Mouse (Mus musculus): Measurements from ENCODE around the gene Slc38a2. TPM values are rescaled to one million over a fixed set of nuclear protein-coding genes. Genes with fewer than 3 reads are reported as not detected.

Gene Slc38a2
- polyA plus RNA-seq, 1 experiment from 2014 or later: 89.3 TPM

GRCm38 (mm10) chr15:96716371-96716770 is 16.8 kb upstream of the Slc38a2 start:
- no peaks in the 10 kb centered on the region for H3K27me3 ChIP-seq (replicated peaks)
- H3K9ac ChIP-seq (replicated peaks): no peak overlapping the region
- 95% methylated on average over 4 of the region's 4 CpGs for WGBS
- H3K4me3 ChIP-seq (replicated peaks): no peak overlapping the region
- no peaks in the 10 kb centered on the region for H3K9me3 ChIP-seq (replicated peaks)
- ATAC-seq (ENCODE audit: low FRiP score): no peak
- H3K4me2 ChIP-seq: no peak overlapping the region
- no peak overlapping the region for H3K27ac ChIP-seq (replicated peaks)
- no peaks in the 10 kb centered on the region for H3K36me3 ChIP-seq
- no peaks in the 10 kb centered on the region for H3K4me1 ChIP-seq

- H3K9ac ChIP-seq (replicated peaks): no peak overlapping the region
- H3K4me1 ChIP-seq: peaks cover 5% of the 10 kb centered on the region; the same call in 1 of the 2 replicates
- H3K36me3 ChIP-seq: no peaks in the 10 kb centered on the region
- H3K9me3 ChIP-seq (replicated peaks): no peaks in the 10 kb centered on the region
- H3K4me3 ChIP-seq (replicated peaks): no peak overlapping the region
- no peaks in the 10 kb centered on the region for H3K27me3 ChIP-seq (replicated peaks)
- no peak overlapping the region for H3K27ac ChIP-seq (replicated peaks)
- no peak for ATAC-seq (ENCODE audit: low FRiP score)
- no peak overlapping the region for H3K4me2 ChIP-seq
- WGBS: 94% methylated on average over 7 of the region's 7 CpGs
Observed at GRCm38 (mm10) chr15:96715692-96716080, 16.2 kb upstream of the Slc38a2 start.

- no peaks in the 10 kb centered on the region for H3K27me3 ChIP-seq (replicated peaks)
- no peak overlapping the region for H3K27ac ChIP-seq (replicated peaks)
- WGBS: 89% methylated on average over 9 of the region's 9 CpGs
- ATAC-seq (ENCODE audit: low FRiP score): no peak
- H3K9me3 ChIP-seq (replicated peaks): no peaks in the 10 kb centered on the region
- H3K4me3 ChIP-seq (replicated peaks): no peak overlapping the region
- H3K4me1 ChIP-seq: peaks cover 10% of the 10 kb centered on the region
- no peak overlapping the region for H3K4me2 ChIP-seq
- no peaks in the 10 kb centered on the region for H3K36me3 ChIP-seq
- H3K9ac ChIP-seq (replicated peaks): no peak overlapping the region
Observed at GRCm38 (mm10) chr15:96715079-96715691, 15.7 kb upstream of the Slc38a2 start.

- Histone ChIP-seq H3K4me1 (peaks cover 10% of the 10 kb centered on the region), H3K27me3 (replicated peaks) (no peaks in the 10 kb centered on the region), H3K36me3 (no peaks in the 10 kb centered on the region), H3K27ac (replicated peaks) (no peak overlapping the region), H3K4me2 (no peak overlapping the region), H3K9me3 (replicated peaks) (no peaks in the 10 kb centered on the region), H3K9ac (replicated peaks) (no peak overlapping the region), H3K4me3 (replicated peaks) (no peak overlapping the region)
- 92% methylated on average over 3 of the region's 3 CpGs for WGBS
- no peak for ATAC-seq (ENCODE audit: low FRiP score)
Observed at GRCm38 (mm10) chr15:96714676-96715016, 15.1 kb upstream of the Slc38a2 start.

GRCm38 (mm10) chr15:96713758-96714675 is 14.5 kb upstream of the Slc38a2 start:
- Histone ChIP-seq H3K9me3 (replicated peaks) (no peaks in the 10 kb centered on the region), H3K27ac (replicated peaks) (no peak overlapping the region)

GRCm38 (mm10) chr15:96712338-96712737 is 12.8 kb upstream of the Slc38a2 start:
- no peaks in the 10 kb centered on the region for H3K27me3 ChIP-seq (replicated peaks)
- WGBS: 95% methylated on average over 5 of the region's 5 CpGs
- H3K27ac ChIP-seq (replicated peaks): no peak overlapping the region
- peaks cover 18% of the 10 kb centered on the region for H3K4me1 ChIP-seq
- no peaks in the 10 kb centered on the region for H3K36me3 ChIP-seq
- H3K9me3 ChIP-seq (replicated peaks): no peaks in the 10 kb centered on the region
- ATAC-seq (ENCODE audit: low FRiP score): no peak
- no peak overlapping the region for H3K4me2 ChIP-seq
- no peak overlapping the region for H3K4me3 ChIP-seq (replicated peaks)
- H3K9ac ChIP-seq (replicated peaks): no peak overlapping the region

More at GRCm38 (mm10) chr15:96713758-96714675, 14.5 kb upstream of the Slc38a2 start:
- Histone ChIP-seq H3K4me1 (peaks cover 12% of the 10 kb centered on the region), H3K9ac (replicated peaks) (no peak overlapping the region), H3K36me3 (no peaks in the 10 kb centered on the region), H3K4me2 (no peak overlapping the region), H3K4me3 (replicated peaks) (no peak overlapping the region), H3K27me3 (replicated peaks) (no peaks in the 10 kb centered on the region)
- no peak for ATAC-seq (ENCODE audit: low FRiP score)
- WGBS: 90% methylated on average over 7 of the region's 7 CpGs

- H3K4me1 ChIP-seq: peaks cover 18% of the 10 kb centered on the region
- no peak overlapping the region for H3K4me2 ChIP-seq
- no peaks in the 10 kb centered on the region for H3K36me3 ChIP-seq
- 88% methylated on average over 11 of the region's 11 CpGs for WGBS
- no peak overlapping the region for H3K27ac ChIP-seq (replicated peaks)
- H3K27me3 ChIP-seq (replicated peaks): no peaks in the 10 kb centered on the region
- H3K4me3 ChIP-seq (replicated peaks): no peak overlapping the region
- H3K9me3 ChIP-seq (replicated peaks): no peaks in the 10 kb centered on the region
- ATAC-seq (ENCODE audit: low FRiP score): no peak
- H3K9ac ChIP-seq (replicated peaks): no peak overlapping the region
Observed at GRCm38 (mm10) chr15:96711664-96712063, 12.1 kb upstream of the Slc38a2 start.

- Histone ChIP-seq H3K27me3 (replicated peaks) (no peaks in the 10 kb centered on the region), H3K4me1 (peaks cover 18% of the 10 kb centered on the region), H3K36me3 (no peaks in the 10 kb centered on the region), H3K4me2 (peak overlapping the region; percentile 90), H3K4me3 (replicated peaks) (peak overlapping the region; percentile 65), H3K27ac (replicated peaks) (peak overlapping the region; percentile 98), H3K9me3 (replicated peaks) (no peaks in the 10 kb centered on the region), H3K9ac (replicated peaks) (peak overlapping the region; percentile 85)
- 41% methylated on average over 15 of the region's 15 CpGs for WGBS
- ATAC-seq (ENCODE audit: low FRiP score): no peak
Observed at GRCm38 (mm10) chr15:96710352-96711114, 11.0 kb upstream of the Slc38a2 start.

- peak overlapping the region; percentile 65 for H3K4me3 ChIP-seq (replicated peaks)
- H3K36me3 ChIP-seq: no peaks in the 10 kb centered on the region
- peak overlapping the region; percentile 85 for H3K9ac ChIP-seq (replicated peaks)
- no peaks in the 10 kb centered on the region for H3K27me3 ChIP-seq (replicated peaks)
- peaks cover 18% of the 10 kb centered on the region for H3K4me1 ChIP-seq
- peak; percentile 93 for ATAC-seq (ENCODE audit: low FRiP score)
- peak overlapping the region; percentile 90 for H3K4me2 ChIP-seq
- no peaks in the 10 kb centered on the region for H3K9me3 ChIP-seq (replicated peaks)
- under 1% methylated on average over 73 of the region's 80 CpGs for WGBS
- H3K27ac ChIP-seq (replicated peaks): peak overlapping the region; percentile 98
Observed at GRCm38 (mm10) chr15:96709491-96710351, 10.2 kb upstream of the Slc38a2 start.

- H3K9ac ChIP-seq (replicated peaks): peak overlapping the region; percentile 85
Observed at GRCm38 (mm10) chr15:96708976-96709490, 9.5 kb upstream of the Slc38a2 start.

GRCm38 (mm10) chr15:96708428-96708827 is 8.9 kb upstream of the Slc38a2 start:
- Histone ChIP-seq H3K27me3 (replicated peaks) (no peaks in the 10 kb centered on the region), H3K36me3 (no peaks in the 10 kb centered on the region), H3K4me3 (replicated peaks) (no peak overlapping the region), H3K4me2 (peak overlapping the region; percentile 90), H3K4me1 (peaks cover 18% of the 10 kb centered on the region), H3K27ac (replicated peaks) (peak overlapping the region; percentile 98; the same call in 1 of the 2 replicates), H3K9me3 (replicated peaks) (no peaks in the 10 kb centered on the region), H3K9ac (replicated peaks) (no peak overlapping the region)
- no peak for ATAC-seq (ENCODE audit: low FRiP score)
- WGBS: 86% methylated on average over 8 of the region's 8 CpGs

More at GRCm38 (mm10) chr15:96708976-96709490, 9.5 kb upstream of the Slc38a2 start:
- Histone ChIP-seq H3K4me2 (peak overlapping the region; percentile 90), H3K27ac (replicated peaks) (peak overlapping the region; percentile 98), H3K27me3 (replicated peaks) (no peaks in the 10 kb centered on the region), H3K4me1 (peaks cover 18% of the 10 kb centered on the region), H3K4me3 (replicated peaks) (peak overlapping the region; percentile 65), H3K36me3 (no peaks in the 10 kb centered on the region), H3K9me3 (replicated peaks) (no peaks in the 10 kb centered on the region)
- 19% methylated on average over 14 of the region's 14 CpGs for WGBS
- ATAC-seq (ENCODE audit: low FRiP score): peak; percentile 80

Measured in neural tube, embryonic 15.5 days (tissue).